Mouse (Mus musculus) right cerebral cortex, postnatal 36 days (tissue): ENCODE results near the gene Ank3.

Experiments used
- DNase-seq, 2 experiments: peaks; one replicate each; pipeline ENCODE4 v3.0.0; 2022; ENCODE audit warnings: low spot score in 2 of 2, mixed read lengths in 1 of 2

The Ank3 gene

DNA sequence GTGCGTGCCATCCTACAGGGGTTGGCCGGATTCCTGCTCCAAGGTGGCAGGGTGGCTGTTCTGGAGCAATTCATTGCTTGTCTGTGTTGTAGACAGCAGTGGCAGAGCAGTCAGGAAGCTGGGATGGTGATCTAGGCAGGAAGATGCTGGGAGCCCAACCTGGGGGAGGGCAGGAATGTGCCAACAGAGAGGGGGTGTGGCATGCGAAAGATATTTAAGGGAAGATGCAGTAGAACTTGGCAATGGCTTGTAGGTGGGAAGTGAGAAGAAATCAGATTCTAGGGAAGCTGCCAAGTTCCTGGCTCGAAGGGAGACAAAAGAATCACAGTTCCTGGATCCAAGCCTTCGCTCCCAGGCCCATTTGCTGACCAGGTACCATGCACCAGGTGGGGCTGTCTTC, 312.2 kb downstream of the Ank3 start:
- peak; percentile 80 to 89 for DNase-seq

GRCm38 (mm10) chr10:69716907-69717306, 318.3 kb downstream of the Ank3 start:
- no peak for DNase-seq

GRCm38 (mm10) chr10:69719421-69719820, 320.8 kb downstream of the Ank3 start:
- no peak for DNase-seq

GRCm38 (mm10) chr10:69719901-69720415, 321.4 kb downstream of the Ank3 start:
- no peak for DNase-seq

GRCm38 (mm10) chr10:69720452-69720851, 321.9 kb downstream of the Ank3 start:
- DNase-seq = no peak

GRCm38 (mm10) chr10:69720899-69721490, 322.4 kb downstream of the Ank3 start:
- no peak for DNase-seq

DNA sequence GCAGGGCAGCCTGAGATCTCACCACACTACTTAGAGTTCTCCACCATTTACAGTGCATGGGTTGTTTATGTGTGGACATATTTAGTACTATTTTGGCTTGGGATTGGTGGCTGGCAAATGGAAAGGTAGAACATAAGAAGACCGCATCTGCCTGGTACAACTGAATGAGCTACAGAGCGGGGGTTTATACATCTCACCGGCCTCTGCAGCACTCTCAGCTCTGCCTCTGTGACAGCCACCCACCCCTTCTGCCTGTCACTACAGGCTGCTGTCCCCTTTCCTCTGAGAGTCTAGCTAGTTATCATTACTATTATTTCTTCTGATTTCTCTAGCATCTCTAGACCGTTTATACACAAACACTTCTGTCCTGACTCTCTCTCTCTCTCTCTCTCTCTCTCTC, 325.6 kb downstream of the Ank3 start:
- DNase-seq = no peak

DNA sequence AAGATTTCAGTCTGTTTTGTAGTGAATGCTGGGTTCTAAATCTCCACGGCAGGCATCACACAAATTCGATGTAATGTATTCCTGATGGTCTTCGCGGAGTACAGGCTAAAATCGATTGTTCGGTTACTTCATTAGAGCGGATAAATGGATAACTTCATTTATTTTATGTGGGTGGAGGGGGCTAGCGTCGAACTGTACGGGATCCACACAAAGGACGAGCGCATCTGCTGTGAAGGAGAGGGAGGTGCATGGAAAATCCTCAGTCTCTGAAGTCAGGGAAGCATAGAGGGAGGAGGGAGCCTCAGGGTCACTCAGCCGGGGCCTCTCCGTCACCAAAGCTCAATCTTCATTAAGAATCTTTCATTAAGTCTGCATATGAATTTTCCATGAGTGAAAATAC, 326.5 kb downstream of the Ank3 start:
- DNase-seq = no peak

- no peak for DNase-seq
Measured at GRCm38 (mm10) chr10:69726265-69726664, 327.7 kb downstream of the Ank3 start.

- no peak for DNase-seq
Measured at GRCm38 (mm10) chr10:69726806-69727205, 328.2 kb downstream of the Ank3 start.

- no peak for DNase-seq
Measured at GRCm38 (mm10) chr10:69728876-69729275, 330.3 kb downstream of the Ank3 start.

GRCm38 (mm10) chr10:69730351-69730871, 331.8 kb downstream of the Ank3 start:
- no peak for DNase-seq

DNA sequence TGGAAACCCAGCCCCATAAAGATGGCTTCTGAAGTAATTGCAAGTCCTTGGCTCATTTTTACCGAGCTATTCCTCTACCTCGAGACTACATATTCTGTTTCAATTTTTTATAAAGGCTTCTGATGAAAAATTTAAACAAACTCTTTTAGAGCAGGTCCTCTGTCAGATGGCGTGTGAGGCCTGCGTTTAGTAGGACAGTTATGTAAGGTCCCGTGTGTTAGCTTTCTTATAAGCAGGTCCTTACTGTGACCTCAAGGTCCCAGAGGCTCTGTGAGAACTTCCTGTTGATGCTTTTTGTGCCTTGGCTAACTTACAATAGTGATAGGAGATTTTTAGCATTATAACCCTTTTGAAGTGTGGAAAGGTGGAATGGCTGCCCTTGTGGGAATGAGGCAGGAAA, 332.8 kb downstream of the Ank3 start:
- DNase-seq = no peak

DNA sequence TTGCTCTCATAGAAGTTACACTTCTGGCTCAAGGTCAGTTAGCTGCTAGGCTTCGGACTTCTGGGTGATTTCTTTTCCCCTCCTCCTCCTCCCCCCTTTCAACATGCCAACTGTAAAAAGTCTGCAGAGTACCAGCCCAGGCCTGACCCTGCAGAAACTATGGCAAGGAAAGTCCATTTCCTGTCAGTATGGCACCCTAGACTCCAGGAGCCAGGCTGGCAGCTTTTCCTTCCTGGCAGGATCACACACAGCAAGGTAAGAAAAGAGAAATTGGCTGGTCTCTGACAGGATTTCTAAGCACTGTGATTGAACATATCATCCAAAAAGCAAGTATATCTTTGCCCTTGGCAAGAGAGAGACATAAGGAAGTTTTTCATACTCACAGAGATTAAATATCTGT, 333.3 kb downstream of the Ank3 start:
- DNase-seq = no peak

- no peak for DNase-seq
Measured at GRCm38 (mm10) chr10:69736241-69736640, 337.7 kb downstream of the Ank3 start.

- no peak for DNase-seq
Measured at GRCm38 (mm10) chr10:69738741-69739271, 340.2 kb downstream of the Ank3 start.

DNA sequence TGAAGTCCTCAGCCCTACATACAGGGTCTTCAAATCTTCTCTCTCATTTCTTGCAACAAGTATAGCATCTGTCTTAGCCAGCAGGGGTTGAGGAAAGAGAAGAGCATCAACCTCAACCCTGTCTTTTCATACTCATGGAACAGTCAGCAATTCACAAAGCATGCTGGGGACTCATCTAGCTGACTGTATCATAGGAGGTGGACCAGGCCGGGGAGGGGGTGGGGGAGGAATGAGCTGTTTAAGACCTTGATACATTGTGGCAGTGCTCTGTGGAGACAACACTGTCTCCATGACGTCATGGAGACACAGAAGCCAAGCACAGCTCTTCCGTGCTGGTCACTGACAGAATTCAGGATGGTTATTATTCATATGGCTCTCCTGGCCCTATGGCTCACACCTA, 344.0 kb downstream of the Ank3 start:
- DNase-seq = no peak

- DNase-seq = no peak
Measured at GRCm38 (mm10) chr10:69744181-69744580, 345.6 kb downstream of the Ank3 start.

DNA sequence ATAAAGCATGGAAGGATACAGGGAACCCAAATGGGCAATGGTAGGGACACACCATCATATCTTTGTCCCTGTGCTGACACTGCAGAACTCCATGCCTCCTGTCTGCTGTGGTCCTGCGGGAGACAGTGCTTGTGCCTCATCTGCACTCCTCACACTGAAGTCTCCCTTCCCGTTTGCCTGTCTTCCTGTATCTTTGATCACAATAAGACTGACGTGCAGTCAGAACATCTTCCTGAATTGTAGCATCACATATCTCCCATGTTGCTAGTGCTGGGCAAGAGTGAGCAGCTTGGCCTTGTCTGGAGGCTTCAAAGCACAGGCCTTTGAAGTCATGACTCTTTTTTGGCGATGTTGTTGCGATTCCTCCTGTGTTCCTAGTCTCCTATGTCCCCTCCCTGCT, 346.3 kb downstream of the Ank3 start:
- DNase-seq = no peak

GRCm38 (mm10) chr10:69746322-69746721, 347.7 kb downstream of the Ank3 start:
- no peak for DNase-seq

DNA sequence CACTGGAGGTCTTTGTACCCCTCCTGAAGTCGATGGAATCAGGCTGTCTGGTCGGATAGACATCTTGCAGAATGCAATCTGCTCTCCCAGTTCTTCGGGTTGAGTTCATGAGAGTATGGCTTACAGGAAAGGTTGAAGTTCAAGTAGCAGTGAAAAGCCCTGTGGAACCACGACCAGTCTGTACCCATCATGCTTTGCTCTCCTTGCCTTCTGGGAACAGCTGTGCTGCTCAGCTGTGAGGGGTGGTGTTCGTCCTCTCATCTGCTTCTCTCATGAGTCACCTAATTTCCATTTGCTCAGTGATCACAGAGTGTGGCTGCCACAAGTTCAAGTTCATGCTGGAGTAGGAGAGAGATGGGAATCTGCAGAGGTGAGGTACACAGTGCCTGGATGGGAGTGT, 348.2 kb downstream of the Ank3 start:
- DNase-seq = no peak

DNA sequence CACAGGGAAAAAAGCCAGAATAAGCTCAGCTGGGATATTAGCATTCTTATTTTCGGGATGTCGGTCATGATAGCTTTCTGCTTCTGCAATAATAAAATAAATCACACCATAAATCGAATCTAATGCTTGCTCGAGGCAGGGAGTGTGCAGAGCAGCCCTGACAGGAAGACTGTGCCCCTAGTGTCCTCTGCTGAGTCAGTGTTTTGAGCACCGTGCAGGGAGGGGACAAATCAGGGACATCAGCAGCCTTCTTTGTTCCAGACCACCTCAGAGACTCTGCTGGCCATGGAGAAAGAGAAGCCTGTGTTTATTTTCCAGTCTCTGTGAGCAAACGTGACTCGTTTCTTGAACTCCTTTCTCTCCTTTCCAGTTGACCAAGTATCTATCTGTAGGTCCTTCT, 352.8 kb downstream of the Ank3 start:
- no peak for DNase-seq

DNA sequence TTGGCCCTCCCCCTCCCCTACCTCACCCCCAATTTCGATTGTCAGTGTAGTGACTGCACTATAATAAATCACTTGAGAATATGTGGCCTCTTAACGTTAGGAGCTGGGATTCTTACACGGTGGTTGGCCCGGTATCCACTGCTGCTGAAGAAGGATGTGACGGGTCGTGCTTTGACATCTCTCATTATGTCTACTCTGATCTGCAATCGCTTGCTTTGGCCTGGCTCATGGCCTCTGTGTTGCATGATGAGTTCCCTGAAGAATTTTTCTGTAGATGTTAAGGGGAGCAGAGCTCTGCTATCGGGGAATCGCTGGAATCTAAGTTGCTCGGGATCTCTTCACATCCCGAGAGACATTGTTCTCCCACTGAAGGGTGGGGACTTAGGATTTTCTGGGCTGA, 354.9 kb downstream of the Ank3 start:
- DNase-seq = no peak
